Mouse (Mus musculus): Measurements from ENCODE around the gene Prkn.

Prkn gene

DNA sequence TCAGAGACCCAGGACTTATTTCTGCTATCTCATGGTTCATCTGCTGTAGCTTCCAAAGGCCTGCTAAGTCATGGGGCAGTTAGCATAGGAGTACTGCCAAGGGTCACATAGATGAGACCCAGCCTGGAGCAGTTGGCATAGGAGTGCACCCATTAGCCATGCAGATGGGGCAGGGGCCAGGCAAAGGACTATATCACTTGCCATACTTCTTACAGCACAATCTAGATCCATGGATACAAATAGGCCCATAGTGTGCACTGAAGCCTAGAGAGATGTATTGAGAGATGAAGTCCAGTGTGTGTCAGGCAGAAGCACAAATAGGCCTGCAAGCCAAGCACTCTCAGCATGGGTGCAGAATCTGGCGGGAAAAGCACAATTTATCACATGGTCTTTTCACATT, 802.1 kb downstream of the Prkn start:
- DNase-seq (ENCODE audit: low read depth, low spot score) = no peak

DNA sequence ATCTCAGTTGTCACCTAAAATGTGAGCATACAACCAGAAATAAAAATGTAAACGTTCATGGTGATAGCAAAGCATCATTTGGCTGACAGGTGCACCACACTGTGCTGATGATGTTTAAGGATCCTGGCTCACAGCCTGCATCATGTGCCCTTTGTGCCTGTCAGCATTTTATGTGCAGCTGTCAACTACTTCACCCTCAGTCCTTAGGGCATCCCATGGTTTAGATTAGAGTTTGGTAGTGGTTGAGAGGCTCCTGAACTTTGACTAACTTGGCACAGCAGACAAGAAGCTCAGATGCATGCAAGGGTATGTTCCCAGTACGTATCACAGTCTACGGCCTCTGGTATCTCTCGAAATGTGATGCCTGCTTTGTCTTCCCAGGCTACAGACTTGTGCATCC, 803.8 kb downstream of the Prkn start:
- no peak for DNase-seq (ENCODE audit: low read depth, low spot score)

DNA sequence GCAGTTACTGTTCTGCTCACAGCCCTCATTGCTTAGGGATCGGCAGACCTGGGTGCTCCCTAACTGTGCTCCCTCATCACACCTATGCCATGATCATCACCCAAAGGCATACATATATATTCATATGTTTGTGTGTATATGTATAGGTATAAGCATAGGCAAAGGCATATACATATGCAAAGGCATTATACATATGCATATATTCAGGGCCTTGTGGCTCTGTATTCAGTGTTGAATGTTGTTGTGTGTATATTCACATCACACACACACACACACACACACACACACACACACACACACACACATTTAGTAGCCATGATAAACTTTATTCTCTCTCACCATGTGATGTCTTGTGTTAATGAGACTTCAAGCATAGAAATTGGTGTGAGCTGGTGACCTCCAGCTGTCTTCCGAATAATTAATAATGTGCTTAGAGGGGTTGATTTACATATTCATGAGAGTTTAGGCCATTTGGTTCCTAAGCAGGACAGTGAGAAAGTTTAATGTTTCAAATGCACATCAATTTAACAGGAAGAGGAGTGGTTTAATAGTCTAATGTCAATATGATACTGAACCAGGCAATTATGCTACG, 804.8 kb downstream of the Prkn start:
- no peak for DNase-seq (ENCODE audit: low read depth, low spot score)

DNA sequence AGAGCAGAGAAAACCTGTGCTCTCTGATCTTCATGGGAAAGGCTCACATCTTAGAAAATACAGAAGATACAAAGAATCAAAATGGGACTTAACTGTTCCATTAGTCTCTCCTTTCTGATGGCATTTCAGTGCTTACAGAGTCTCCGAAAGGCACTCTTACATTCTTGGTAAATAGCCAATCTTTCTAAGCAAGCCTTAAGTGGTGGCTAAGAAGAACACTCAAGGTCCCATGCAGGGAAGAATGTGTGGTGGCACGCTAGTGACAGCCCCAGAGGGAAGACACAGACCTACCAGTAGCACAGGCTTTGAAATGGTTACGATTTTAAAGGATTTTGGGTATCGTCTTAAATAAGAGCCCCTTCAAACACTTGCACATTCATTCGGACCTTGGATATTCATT, 816.2 kb downstream of the Prkn start:
- DNase-seq (ENCODE audit: low read depth, low spot score) = no peak

DNA sequence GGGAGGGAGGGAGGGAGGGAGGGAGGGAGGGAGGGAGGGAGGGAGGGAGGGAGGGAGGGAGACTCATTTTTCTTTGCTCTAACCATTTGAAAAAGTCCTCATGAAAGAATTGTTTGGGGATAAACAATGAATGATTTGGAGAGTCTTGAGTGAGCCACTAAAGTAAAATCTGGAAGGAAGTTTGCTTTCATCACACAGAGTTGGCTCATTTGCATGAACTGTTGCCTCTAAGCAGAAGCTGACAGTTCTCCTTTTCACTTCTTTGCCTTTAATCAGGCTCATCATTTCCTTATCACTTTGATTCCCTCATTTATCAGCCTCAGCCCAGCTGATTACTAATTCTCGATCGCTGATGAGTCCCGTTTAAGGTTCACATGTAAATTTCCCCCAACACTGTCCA, 816.7 kb downstream of the Prkn start:
- no peak for DNase-seq (ENCODE audit: low read depth, low spot score)

DNA sequence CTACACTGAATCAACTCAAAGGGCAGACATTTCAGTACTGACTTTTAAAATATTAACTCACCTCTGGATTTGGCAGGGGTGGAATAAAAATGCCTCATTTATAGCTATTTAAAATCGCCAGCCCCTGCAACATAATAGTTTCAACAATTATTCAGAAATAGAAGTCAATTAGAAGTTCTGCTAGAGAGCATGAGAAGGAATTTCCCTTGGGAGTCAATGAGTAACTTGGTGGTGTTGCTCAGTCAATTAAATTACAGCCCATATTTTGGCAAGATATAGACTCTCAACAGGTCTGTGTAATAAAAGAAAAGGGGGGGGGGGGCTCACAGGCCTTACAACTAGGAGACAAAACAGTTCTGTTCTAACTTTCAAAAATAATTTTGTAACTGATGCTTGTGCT, 821.7 kb downstream of the Prkn start:
- no peak for DNase-seq (ENCODE audit: low read depth, low spot score)

DNA sequence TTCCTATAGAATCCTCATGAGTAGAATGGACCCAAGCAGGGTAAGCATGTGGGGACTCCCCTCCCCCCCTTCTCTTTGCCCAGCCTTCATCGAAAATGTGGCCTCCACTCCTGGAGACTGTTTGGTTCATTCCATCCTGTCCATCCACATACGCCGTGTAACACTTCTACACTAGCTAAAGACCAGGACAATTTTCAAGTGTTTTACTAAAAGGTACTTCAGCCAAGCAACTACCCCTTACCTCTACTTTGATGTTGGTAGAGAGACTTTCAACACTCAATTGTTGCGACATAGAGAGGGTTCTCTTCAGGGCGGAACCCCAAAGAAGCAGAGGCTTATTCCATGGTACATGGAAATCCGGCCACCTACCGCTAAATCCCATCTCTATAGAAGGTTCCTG, 823.3 kb downstream of the Prkn start:
- DNase-seq (ENCODE audit: low read depth, low spot score) = no peak

DNA sequence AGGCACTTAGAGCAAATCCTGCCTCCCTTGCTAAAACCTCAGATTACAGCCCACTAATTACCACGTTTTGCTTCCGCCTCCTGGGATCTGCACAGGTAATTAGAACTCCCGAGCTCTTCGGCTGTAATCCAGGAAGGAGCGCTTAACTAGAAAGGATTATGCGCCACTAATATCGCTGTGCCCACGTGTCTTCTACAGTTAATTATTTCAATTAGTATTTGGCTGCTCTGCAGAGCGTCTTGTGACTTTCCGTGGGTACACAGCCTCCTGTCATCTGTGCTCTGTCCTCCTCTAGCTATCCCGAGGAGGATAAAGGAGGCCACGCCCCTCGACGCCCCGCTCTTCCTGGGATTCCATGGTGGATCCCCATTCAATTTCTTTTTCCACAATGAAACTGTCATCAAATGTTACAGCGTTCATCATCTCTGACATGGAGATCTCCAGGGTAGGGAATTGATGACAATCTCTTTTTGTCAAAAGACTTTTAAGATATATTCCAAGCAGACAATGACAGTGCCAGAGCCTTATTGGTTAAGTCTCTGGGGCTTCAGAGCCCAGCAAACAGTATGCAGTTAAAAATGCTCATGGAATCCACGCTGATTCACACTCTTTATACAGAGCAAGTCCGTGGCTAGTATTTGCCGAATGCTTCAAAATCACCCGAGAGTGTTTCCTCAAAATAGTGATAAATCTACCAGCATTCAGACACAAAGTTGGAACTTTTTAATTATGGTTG, 824.6 kb downstream of the Prkn start:
- no peak for DNase-seq (ENCODE audit: low read depth, low spot score)

DNA sequence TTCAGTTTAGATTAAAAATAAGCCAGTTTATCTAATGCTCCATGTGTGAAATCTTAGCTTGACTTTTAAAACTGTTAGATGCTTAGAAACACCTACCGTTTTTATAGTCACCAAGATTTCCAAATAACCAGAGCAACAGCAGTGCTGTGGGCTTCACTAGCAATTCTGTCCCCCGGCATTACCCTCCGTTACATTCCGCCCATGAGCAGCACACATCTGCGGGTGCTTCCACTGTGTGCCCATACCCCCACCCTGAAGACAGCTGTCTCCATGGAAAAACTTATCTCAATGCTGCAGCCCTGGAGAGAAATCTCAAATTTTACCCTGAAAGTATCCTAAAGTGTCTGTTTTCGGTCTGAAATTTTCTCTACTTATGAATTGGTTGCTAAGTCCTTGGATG, 839.5 kb downstream of the Prkn start:
- no peak for DNase-seq (ENCODE audit: low read depth, low spot score)

DNA sequence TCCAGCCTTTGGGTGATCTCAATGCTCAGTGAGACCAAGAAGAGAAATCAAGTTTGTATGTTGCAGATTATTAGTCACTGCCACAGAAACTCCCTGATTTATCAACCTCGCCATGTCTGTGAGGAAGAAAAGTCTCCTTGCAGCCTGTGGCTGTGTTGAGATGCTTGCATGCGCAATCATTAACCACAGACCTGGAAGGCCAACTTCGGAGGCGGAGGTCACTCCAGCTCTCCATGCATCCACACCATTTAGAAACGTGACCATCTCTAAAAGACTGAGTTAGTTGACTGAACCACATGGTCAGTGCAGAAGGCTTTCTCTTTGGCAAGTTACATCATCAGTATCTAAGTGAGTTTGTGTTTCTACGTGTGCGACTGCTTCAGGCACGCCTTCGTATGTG, 840.3 kb downstream of the Prkn start:
- DNase-seq (ENCODE audit: low read depth, low spot score) = peak; percentile 2

DNA sequence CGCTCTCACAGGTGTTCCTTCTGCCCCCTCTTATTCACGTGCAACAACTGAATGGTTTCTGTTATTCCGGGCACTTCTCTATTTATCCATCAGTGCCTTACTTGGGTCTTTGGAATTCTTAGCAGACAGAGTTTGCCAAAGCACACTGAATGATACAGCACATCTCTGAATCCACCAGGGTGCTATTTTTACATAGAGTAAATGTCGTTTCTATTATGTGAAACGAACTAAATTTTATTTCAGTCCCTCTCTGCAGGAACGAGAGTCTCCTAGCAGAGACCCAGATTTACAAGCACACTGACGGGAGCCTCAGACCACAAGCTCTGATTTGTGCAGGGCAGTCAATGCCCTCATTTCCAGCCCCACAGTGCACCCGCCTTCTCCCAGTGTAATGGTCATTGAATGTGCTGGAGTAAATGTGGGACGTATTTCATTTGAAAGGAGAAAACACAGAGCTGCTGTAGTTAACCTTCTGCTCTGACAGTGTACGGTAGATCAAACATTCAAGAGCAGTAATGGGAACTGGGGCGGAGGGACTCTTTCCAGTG, 841.7 kb downstream of the Prkn start:
- DNase-seq (ENCODE audit: low read depth, low spot score) = no peak

DNA sequence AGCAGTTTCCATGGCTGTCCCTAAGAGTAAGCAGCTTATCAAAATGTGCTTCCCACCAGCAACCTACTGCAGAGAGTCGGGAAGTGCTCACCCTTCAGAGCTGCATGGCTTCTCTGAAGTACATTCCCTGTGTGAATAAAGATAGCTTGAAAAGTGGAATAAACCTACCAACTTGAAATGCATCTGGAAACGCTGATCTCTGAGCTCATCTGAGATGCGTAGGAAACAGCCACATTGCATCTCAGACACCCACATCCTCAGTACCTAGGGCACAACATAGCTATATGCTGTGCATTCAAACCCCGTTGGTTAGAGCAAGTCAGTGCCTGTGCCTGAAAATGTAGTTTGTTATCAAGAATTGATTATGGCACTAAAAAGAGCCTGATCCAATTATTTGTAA, 864.8 kb downstream of the Prkn start:
- DNase-seq (ENCODE audit: low read depth, low spot score) = no peak

DNA sequence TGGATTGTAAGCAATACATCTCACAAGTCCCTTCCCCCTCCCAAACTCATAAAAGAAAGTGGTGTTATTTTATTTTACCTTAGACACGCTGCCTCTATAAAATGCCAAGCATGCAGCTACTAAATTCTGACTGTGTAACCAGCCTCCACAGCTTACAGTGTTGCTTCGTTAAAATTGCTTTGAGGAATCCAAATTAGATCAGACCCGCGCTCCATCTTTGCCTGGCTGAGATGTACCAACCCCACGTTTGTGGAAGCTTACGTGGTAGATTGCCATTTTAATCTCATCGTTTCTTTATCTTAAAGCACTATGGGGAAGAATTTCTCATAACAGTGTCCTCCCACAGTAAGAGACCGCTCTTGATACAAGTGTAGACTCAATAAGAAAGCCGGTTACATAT, 865.6 kb downstream of the Prkn start:
- DNase-seq (ENCODE audit: low read depth, low spot score) = no peak

DNA sequence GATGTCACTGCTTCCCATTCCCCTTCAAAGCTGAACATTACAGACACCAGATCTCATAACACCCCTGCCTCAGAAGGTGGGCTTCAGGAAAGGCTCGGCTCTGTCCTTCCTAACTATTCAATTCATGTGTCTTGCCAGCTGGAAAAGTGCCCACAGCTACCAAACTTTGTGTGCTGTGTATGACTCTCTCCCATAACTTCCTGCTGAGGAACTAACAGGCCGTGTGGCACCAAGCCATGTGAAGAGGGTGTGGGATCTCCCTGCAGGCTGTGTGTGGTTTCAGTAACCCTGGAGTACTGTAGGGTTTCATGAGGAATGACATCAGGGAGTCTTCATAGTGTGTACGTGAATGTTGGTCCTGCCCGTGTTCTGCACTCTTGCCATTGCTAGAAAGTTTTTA, 871.9 kb downstream of the Prkn start:
- peak; percentile 4 for DNase-seq (ENCODE audit: low read depth, low spot score)

DNA sequence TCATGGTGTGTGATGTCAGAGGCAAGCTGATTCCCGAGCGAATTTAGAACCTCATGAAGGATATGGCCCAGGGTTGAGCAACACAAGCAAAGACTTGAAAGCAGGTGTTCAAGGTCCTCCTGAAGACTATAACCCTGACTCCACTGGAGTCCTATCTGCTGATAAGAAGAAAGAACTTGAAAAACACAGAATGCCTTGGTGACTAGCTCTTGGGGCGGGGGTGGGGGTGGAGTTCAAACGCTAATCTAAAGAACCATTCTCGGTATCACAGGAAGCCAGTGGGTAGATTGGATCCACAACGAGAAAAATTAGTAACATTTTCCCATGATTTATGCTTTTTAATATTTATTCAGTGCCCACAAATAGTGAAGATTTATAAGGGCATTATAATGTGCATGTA, 879.6 kb downstream of the Prkn start:
- no peak for DNase-seq (ENCODE audit: low read depth, low spot score)

DNA sequence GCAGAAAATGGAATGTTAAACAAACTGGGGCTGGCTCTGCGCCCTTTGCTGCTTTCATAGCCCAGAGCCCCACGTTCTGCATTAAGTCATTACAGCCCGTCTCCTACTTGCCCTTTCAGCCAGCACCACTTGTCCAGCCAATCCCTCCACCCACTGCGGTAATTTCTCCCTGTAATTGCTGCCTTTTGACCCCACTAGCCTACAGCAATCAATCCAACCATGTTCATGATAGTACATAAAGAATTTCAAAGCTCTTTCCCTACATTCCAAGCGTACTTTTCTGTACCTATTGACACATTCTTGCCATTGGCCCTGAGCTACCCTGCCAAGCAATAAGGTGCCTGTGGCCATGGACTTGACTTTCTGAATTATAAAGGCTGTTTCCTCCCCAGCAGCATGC, 881.7 kb downstream of the Prkn start:
- DNase-seq (ENCODE audit: low read depth, low spot score) = no peak

DNA sequence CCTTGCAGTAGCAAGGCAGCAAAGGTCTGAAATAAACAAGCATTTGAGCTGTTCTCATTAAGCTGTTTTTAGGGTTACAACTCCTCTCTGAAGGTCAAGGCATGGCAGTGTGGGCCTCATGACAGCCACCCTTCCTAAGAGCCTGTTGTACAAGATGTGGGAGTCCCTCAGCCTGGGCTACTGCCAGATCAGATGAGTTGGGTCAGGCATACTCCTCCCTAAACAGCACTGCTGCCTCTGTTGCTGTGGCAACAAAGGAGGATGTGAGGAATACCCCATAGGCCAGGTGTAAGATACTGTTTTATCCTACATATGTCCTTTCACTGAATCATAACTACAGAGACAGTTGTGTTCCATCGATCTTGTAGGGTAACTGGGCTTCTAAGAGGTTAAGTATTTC, 882.3 kb downstream of the Prkn start:
- no peak for DNase-seq (ENCODE audit: low read depth, low spot score)

DNA sequence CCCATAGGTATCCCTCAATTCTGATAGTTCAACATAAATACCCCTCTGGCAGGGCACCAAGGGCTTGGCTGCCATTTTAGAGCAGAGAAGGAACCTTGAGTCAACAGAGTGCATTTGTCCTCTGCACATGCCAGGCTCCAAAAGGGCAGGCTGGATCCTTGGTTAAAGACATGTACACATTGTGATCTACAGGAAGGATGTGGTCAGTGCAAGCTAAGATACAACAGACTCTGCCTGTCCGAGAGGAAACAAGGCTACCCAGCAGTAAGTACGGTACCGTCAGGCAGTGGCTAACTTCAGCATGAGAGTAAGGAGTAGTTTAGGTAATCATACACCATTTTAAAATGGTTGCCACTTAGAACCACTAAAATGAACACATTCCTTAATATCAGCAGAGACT, 884.0 kb downstream of the Prkn start:
- no peak for DNase-seq (ENCODE audit: low read depth, low spot score)

DNA sequence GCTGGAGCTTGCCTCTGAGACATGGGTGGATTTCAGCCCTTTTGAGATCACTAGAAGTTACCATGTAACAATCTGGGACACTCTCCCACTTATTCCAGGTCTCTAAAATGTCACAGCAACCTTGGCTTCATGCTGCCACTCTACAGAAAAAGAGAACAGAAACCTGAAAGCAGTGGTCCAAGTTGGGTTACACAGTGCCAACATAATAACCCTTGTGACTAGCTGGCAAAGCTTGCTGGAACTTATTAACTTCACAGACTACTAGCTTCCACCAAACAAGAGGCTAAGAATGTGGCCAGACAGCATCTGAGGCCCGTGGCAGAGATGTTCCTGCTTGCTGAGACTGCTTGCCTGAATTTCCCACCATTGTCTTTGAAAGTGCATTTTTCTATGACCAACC, 886.9 kb downstream of the Prkn start:
- no peak for DNase-seq (ENCODE audit: low read depth, low spot score)

DNA sequence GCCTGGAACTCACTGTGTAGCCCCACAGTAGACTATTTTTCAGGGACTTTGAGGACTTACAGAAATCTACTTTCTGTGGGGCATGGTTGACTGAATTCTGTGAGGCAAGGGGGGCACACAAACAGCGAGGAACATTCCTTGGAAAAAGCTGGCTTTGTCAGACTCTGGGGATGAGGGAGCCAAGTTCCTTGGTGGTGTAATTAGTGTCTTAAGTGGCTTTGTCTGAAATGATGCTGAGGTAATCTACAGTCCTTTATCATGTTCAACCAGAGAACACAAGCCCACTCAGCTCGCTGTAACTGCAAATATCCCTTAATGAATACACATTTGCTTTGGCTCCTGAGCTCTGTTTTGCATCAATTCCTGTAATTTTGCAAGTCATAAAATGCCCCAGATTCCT, 888.1 kb downstream of the Prkn start:
- no peak for DNase-seq (ENCODE audit: low read depth, low spot score)

DNA sequence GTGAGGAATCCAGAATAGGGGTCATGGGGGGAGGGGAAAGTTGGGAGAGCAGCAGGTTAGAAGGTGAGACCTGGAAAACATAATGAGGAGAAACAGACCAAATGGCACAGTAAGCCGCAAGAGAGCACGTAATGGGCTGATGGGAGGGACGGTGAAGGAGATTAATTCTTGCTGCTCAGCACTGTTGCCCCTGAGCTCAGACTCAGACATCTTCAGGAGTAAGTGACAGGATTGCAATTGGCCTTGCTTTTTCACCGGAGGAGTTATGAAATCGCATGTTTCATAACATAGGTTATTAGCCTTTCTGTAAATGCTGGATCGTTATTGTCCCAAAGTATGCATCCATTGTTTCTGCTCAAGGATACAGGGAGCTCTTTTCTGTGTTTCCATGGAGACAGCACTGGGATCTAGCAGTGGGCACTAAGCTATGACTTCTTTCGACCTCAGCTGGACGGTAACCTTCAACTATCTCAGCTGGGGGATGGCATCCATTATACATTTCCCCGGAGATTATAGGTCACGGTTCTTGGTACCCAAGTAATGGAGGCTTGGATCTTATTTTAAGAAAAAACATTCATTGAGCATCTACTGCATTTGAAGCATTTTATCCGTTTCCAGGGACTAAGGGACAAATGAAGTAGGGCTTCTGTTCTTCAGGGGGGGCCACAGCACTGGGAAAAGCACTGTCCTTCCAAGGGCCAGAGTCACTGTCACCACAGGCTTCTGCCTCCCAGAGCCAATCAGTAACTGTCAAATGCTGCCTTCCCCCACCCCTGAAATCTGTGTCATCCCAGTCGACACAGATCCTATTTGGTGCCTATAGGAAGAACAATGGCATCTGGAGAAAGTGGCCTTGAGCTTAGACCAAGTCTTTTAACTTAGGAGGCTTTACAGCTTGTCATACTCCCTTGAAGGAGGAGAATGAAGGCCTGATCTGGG, 890.7 kb downstream of the Prkn start:
- no peak for DNase-seq (ENCODE audit: low read depth, low spot score)

DNA sequence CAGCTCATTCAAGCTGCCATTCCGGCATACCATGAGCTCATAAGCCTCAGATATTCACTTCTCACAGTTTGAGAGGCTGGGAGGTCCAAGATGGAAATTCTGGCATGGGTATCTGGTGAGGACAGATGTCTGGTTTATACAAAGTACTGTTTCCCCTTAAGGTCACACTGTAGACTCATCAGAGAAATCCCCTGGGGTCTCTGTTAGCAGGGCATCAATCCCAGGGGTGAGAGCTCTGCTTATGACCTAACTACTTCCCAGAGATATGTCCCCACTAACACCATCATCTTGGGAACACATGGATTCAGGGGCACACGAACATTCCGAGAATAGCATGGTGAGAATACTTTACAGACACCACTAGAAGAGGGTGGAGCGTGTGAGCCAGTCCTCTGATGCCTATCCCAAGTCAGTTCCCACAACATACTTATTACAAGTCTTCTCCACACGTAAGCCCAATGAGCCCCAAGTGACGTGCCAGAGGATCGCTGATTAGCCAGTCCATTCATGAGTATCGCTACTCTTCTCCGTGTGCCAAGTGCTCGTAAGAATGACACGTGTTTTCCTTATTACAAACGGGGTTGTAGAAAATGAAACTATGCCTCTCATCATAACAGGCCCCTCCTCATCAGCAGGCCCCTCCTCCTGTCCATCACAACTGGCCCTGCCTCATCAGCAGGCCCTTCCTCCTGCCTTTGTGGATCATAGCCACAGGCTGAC, 895.1 kb downstream of the Prkn start:
- DNase-seq (ENCODE audit: low read depth, low spot score) = no peak
